Mouse (Mus musculus) lung, postnatal 25 days (tissue): ENCODE results near the gene Mogat2.

Experiments
- DNase-seq: peaks from one replicate; pipeline ENCODE4 v3.0.0; 2022; ENCODE audit warnings: low spot score

The Mogat2 gene

DNA sequence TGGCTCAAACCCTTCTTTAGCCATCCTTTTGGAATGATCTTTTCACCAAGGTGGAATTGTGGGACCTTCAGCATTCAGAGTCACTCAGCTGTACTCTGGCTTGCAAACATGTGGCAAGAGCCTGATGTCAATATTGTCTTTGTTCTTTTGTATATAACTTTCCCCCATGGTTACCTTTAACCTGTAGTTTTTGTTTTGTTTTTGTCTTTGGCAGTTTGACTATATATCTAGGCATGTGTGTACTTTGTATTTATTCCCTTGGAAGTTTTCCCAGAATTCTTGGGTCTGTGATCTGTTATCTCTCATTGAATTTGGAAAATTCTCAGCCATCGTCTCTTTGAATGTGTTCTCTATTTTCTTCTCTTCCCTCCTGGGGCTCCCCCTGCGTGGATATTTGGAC, 43.9 kb downstream of the Mogat2 start:
- no peak for DNase-seq

GRCm38 (mm10) chr7:99193926-99194325, 44.5 kb downstream of the Mogat2 start:
- DNase-seq, result no peak

GRCm38 (mm10) chr7:99191411-99191810, 47.0 kb downstream of the Mogat2 start:
- no peak for DNase-seq

DNA sequence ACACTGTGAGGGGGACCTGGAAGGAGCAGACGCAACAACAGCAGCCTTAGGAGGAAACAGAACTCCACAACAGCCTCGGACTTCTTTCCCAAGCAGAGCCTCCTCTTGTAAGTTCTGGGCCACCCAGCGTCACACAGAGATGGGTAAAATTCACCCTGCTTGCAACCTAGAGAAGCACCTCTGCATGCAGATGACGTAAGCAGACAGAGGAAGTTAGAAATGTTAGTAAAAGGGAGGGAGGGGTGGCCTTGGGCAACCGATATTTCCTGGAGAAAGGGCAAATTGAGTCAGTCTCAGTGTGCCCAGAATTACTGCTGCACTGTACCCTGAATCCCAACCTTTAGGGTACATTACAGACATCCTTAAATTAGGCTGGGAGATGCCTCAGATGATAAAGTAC, 48.5 kb downstream of the Mogat2 start:
- DNase-seq, result no peak

GRCm38 (mm10) chr7:99188630-99189029, 49.8 kb downstream of the Mogat2 start:
- DNase-seq, result no peak

DNA sequence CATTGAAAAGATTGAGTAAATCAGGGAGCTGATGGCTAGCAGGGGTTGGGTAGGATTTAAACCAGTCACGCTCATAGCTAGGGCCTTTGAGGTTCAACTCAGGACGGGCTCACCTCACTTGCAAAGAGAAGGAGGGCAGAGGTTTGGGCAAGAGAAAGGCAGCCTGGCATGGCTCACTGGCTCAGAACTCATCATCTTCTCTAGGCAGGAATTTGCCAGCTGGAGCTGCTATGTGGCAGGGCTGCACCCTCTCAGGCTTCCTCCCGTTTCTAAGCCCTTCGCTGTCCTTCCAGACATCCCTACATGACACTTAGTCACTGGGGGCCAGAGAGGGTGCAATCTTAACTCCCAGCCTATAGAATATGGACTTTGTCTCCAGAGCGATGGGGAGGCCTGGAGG, 51.0 kb downstream of the Mogat2 start:
- DNase-seq, result no peak

DNA sequence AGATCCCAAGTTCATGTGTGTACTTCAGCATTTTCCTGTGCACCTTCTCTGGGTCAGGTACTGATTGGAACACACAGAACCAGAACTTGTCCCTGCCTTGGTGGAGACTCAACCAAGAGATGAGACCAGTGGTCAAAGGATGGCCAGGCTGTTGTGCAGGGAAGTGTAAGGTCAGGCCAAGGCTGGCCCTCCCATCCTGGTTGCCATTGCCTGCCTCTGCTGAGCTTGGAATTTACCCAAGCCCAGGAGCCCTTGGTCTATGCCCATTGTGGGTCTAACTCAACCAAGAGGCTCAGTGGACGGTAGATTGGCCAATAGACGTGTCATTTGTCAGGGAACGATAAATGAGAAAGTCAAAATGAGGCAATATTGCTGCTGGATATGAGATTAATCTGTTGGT, 53.0 kb downstream of the Mogat2 start:
- DNase-seq, result no peak

DNA sequence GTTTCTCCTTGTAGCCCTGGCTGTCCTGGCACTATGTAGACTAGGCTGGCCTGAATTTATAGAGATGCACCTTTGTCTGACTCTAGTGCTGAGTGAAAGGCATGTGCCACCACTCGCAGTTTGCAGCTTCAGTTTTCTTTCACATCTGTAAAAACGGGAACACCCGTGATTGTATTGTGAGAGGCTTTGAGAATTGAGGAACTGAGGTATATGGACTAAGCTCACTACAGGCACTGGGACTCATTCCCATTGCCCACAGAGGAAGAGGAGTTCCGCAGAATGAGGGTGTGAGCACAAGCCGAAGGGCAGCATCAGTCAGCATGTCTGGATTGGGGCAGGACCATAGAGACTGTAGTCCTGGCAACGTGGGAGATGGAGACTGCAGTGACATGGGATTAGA, 54.7 kb downstream of the Mogat2 start:
- DNase-seq, result peak; percentile 50

- DNase-seq, result peak; percentile 89
Measured at GRCm38 (mm10) chr7:99182432-99183172, 55.8 kb downstream of the Mogat2 start, which contains the start of gene Dgat2. Gene Dgat2 (minus strand): TSS chr7:99182719.

GRCm38 (mm10) chr7:99181619-99182431, 56.6 kb downstream of the Mogat2 start:
- DNase-seq, result no peak

DNA sequence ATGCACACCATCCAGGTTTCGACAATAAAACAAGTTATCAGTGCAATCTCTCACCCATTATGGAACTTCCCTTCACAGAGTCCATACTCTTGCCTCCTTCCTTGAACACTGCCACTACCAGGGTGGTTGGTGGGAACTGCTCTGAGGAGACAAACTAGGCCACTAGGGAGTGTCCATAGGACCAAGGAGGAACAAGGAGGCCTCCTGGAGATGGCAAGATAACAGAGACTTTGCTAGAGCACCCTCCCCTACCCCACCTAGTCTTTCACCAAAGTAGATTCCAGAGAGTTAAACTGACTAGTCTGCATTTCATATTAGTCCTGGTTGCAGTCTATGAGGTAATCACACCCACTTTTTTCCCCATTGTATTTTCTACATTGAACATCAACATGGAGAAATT, 58.3 kb downstream of the Mogat2 start:
- DNase-seq, result no peak

DNA sequence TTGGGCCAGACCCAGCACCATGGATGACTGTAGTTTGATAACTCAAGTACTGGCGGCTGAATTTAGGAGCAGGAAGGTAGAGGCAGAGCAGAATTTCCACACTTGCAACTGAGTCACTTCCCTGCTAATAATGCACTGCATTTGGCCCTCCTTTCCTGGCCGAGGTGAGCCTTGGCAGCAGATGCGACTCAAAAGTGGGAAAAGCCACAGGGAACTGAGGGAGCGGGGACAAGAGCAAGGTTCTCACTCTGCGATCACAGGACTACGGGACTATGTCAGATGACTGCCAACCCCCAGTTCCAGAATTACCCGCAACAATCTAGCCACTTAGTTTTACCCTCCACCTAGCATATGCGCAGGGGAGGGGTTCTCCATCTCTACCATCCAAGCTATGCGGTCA, 59.1 kb downstream of the Mogat2 start:
- no peak for DNase-seq

DNA sequence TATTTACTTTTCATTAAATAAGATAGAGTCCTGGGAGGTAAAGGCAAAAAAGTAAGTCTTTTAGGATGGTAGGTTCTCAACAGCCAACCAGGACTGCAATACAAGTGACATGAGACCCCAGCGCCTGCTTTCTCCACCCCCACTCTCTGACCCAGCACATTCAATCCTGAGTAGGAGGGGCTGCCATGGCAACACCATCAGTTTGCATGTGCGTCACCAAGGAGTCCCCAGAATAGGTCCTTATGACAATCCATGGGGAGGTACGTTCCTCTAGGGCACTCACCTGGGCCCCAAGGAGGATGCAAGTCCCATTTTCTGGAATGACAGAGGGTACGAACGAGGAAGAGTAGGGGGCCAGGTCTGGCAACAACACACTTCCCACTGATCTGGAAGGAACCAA, 61.0 kb downstream of the Mogat2 start:
- no peak for DNase-seq

DNA sequence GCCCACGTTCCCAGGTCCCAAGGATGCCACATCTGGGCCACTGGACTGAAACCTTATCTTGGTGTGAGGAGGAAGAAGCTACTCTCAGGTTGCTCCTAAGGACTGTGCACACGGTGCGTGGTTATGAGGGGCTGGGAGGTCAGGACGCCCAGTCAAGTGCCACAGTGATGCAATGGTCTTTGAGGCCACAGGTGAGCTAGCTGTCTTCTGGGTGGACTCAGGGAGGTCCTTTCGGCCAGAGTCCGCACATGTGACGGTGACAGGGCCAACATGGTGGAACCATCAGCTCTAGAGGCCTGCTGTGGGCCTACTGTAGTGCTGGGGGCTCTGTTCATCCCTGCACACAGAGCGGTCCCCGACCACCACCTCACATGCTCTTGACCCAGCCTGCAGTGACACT, 62.8 kb downstream of the Mogat2 start:
- DNase-seq, result no peak

GRCm38 (mm10) chr7:99175118-99175517, 63.3 kb downstream of the Mogat2 start:
- DNase-seq, result no peak

DNA sequence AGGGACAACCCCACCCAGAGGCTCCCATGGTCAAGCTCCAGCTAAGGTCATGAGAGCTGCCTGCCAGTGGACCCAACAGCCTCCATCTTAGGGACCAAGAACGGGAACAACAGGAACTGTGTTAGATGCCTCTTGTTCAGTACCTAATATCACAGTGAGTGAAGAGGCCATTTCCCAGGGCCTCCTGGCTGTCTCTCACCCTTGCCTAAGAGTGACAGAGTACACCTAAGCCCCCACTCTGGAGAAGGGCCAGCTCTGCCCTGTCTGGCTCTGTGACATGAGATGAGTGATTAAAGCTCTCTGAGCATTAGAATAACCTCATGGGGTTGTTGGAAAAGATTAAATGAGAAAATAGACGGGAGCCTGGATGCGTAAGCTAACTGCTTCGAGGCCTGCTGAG, 64.4 kb downstream of the Mogat2 start:
- no peak for DNase-seq

DNA sequence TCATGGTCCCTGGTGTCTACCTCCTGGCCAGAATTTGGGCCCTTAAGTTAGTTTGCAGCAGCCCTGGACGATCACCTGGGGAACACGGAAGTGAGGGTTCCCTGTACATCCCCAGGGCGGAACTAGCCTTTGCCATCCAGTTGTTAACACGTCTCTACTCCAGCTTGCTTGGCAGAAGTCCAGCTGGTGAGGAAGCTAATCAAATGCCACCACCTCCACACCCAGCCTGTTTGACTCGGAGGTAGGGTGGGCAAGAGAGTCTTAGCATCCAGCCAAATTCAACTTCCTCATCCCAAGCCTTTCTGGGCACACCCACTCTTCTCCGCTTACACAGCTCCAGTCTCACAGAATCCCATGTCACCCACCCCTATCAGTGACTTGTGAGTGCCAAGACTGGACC, 65.5 kb downstream of the Mogat2 start:
- peak; percentile 65 for DNase-seq

- DNase-seq, result no peak
Measured at GRCm38 (mm10) chr7:99171730-99172463, 66.5 kb downstream of the Mogat2 start.

- no peak for DNase-seq
Measured at GRCm38 (mm10) chr7:99170519-99170918, 67.9 kb downstream of the Mogat2 start.

- DNase-seq, result no peak
Measured at GRCm38 (mm10) chr7:99169717-99170403, 68.6 kb downstream of the Mogat2 start.
